Mouse (Mus musculus) forebrain, embryonic 12.5 days (tissue): ENCODE data around the gene Theg. TPM values are rescaled to one million over a fixed set of nuclear protein-coding genes. Genes with fewer than 3 reads are reported as not detected.

Experiments
- ATAC-seq: fragments of 200-750 bp; cut with Nextera tagmentation; 2 replicates; pipeline ENCODE4 v1.8.0; 2017; ENCODE audit warnings: moderate TSS enrichment; ENCODE audit not compliant: low FRiP score
- H3K27ac ChIP-seq: fragments of 300-500 bp; sonication (generic); 2 replicates; pipeline ENCODE4 v1.5.1; 2016; ENCODE audit warnings: mild to moderate bottlenecking
- H3K27me3 ChIP-seq: fragments of 300-500 bp; sonication (generic); 2 replicates; pipeline ENCODE4 v1.6.1; 2016; ENCODE audit warnings: mild to moderate bottlenecking
- H3K36me3 ChIP-seq: fragments of 300-500 bp; sonication (generic); replicated peaks from 2 replicates; pipeline ENCODE4 v1.6.1; 2016; ENCODE audit warnings: mild to moderate bottlenecking
- H3K4me1 ChIP-seq: fragments of 300-500 bp; sonication (generic); 2 replicates; pipeline ENCODE4 v1.6.1; 2016
- H3K4me2 ChIP-seq: fragments of 300-500 bp; sonication (generic); 2 replicates; pipeline ENCODE4 v1.6.1; 2016; ENCODE audit warnings: mild to moderate bottlenecking, moderate library complexity
- H3K4me3 ChIP-seq: fragments of 300-500 bp; sonication (generic); replicated peaks from 2 replicates; pipeline ENCODE4 v1.5.1; 2016; ENCODE audit warnings: mild to moderate bottlenecking
- H3K9ac ChIP-seq: fragments of 300-500 bp; sonication (generic); 2 replicates; pipeline ENCODE4 v1.6.1; 2016; ENCODE audit warnings: mild to moderate bottlenecking
- H3K9me3 ChIP-seq: fragments of 300-500 bp; sonication (generic); 2 replicates; pipeline ENCODE4 v1.6.1; 2016
- WGBS: fragments of 180-500 bp; shearing (Covaris S2); methylation state at CpG from one replicate; pipeline ENCODE4 v1.1.7; 2016; 5-methylcytosine and 5-hydroxymethylcytosine counted together
- polyA plus RNA-seq: library from polyadenylated mRNA; unstranded; fragments of >200 nt; fragmentation: Nextera tagmentation; extraction: Ambion mirVana; gene quantifications from 2 replicates; pipeline ENCODE4 v1.2.1, GENCODE M21; 2016

The Theg gene
- polyA plus RNA-seq, 1 experiment from 2014 or later = not detected

DNA sequence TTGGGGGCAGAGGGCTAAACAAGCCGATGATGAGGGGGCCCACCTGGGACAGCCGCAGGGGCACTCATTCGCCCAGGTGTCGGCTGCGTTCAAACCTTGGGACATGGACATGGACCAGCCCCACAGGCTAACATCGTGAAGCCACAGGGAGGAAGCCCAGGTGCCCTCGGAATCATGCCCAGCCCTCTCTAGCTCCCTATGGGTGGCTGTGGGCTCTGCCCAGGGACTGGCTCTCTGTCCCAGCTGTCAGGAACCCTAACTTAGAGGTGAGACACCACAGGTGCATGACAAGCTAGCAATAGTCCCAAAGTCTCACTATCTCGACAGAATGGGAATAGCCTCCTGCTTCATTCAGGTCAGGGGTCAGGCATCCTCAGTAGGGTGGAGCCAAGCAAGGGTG is 34.6 kb downstream of the Theg start:
- no peaks in the 10 kb centered on the region for H3K27me3 ChIP-seq
- peaks cover 29% of the 10 kb centered on the region for H3K4me1 ChIP-seq
- no peak for ATAC-seq
- H3K9ac ChIP-seq = no peak overlapping the region
- no peaks in the 10 kb centered on the region for H3K9me3 ChIP-seq
- peaks cover 31% of the 10 kb centered on the region for H3K36me3 ChIP-seq
- 92% methylated on average over 8 of the region's 8 CpGs for WGBS
- H3K4me2 ChIP-seq = no peak overlapping the region
- no peak overlapping the region for H3K4me3 ChIP-seq
- no peak overlapping the region for H3K27ac ChIP-seq

DNA sequence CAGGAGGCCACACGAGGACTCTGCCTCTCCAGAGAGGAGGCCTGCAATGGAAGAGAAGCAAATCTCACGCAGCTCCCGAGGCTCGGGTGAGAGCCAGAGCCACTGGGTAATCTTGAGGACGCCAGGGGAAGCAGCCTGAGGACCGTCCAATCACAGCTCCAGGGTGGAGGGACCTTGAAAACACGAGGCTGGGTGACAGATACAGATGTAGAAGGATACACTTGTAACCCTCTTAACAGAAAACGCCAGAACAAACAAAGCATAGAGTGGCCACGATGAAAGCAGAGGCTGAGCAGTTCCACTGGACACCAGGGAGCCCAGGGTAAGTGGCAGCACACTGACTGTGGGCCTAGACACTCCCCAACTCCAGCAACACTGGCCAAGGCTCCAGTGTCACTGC is 36.8 kb downstream of the Theg start:
- Histone ChIP-seq H3K27me3 (no peaks in the 10 kb centered on the region), H3K36me3 (peaks cover 52% of the 10 kb centered on the region)
- 85% methylated on average over 9 of the region's 9 CpGs for WGBS

DNA sequence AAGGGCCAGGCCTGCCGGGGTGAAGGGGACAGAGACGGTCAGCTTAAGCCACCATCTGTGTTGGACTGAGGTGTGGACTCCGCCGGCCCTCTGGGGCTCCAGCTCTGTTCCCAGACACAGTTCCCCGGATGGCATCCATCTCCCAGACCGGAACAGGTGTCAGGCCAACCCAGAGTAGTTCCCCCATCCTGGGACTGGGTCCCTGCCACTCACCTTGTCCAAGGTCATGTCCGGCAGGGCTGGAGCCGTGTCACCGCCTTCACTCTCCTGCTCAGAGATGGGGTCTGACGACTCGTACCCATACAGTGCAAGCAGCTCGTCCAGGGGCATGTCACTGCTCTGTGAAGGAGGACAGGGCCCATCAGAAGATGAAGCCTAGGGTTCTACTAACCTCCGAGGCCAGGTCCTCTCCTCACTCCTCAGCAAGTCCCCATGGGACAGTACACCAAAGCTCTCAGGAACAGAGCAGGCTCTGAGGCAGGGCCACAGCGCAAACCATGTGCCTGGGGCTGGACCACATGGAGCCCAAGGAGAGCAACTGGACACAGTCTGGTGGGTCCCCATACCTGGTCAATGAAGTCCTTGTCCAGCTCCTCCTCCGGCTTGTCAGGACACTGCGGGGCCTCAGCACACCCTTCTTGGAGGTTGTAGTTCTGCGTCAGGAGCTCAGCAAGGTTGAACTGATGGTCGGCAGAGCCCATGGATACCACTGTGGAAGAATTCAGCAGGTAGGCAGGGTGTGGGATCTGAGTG is 38.0 kb downstream of the Theg start:
- 93% methylated on average over 18 of the region's 18 CpGs for WGBS
- no peak overlapping the region for H3K9ac ChIP-seq
- H3K9me3 ChIP-seq = no peaks in the 10 kb centered on the region
- H3K36me3 ChIP-seq = peaks cover 64% of the 10 kb centered on the region
- H3K27ac ChIP-seq = no peak overlapping the region
- no peaks in the 10 kb centered on the region for H3K27me3 ChIP-seq
- no peak overlapping the region for H3K4me2 ChIP-seq
- no peak for ATAC-seq
- peaks cover 21% of the 10 kb centered on the region for H3K4me1 ChIP-seq
- H3K4me3 ChIP-seq = no peak overlapping the region

More for the DNA sequence above, 36.8 kb downstream of the Theg start:
- Histone ChIP-seq H3K9ac (no peak overlapping the region), H3K4me3 (no peak overlapping the region), H3K9me3 (no peaks in the 10 kb centered on the region), H3K4me2 (no peak overlapping the region), H3K4me1 (peaks cover 27% of the 10 kb centered on the region), H3K27ac (no peak overlapping the region)
- ATAC-seq = no peak

DNA sequence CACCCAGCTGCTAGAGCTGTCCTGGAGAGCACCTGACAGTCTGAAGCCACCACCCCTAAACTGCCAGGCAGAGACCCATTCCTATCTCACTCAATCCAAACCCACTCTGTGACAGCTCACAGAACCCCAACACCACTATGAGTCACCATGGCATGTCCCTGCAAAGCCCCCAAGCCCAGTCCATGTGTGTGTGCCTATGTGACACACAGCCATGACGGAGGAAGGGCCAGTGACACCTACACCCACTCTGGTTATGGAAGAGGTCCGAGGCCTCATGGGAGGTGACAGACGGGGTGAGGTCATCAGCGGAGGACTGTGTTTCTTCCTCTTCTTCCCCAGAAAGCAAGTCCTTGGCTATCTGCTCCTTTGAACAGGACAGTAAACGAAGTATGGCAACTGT is 38.6 kb downstream of the Theg start:
- Histone ChIP-seq H3K27ac (no peak overlapping the region), H3K4me3 (no peak overlapping the region), H3K27me3 (no peaks in the 10 kb centered on the region), H3K9me3 (no peaks in the 10 kb centered on the region), H3K4me2 (no peak overlapping the region), H3K36me3 (peaks cover 70% of the 10 kb centered on the region), H3K4me1 (peaks cover 15% of the 10 kb centered on the region), H3K9ac (no peak overlapping the region)
- ATAC-seq = no peak
- WGBS = 90% methylated on average over 5 of the region's 5 CpGs

DNA sequence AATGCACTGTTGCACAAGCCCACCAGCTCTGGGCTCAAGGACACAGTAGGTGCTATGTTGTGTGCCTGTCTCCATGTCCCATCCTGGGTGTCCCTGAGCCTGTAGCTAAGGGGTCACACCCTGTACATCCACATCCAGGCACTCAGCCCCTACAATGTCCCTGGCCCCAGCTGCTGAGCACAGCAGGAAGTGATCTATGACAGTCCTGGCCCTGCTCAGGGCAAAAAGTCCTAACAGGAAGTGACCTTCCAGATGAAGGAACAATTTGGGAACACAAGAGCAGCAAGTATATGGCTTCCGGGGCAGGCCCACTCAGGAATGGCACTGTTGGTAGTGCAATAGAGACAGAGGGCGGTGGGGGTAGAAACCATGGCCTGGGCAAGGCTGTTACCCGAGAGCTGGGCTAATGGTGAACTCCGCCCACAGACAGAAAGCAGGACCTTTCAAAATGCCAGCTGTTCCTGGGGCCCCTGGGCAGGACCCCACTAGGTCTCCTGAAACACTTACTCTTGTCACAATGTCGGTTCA is 39.9 kb downstream of the Theg start:
- WGBS = 84% methylated on average over 5 of the region's 5 CpGs

DNA sequence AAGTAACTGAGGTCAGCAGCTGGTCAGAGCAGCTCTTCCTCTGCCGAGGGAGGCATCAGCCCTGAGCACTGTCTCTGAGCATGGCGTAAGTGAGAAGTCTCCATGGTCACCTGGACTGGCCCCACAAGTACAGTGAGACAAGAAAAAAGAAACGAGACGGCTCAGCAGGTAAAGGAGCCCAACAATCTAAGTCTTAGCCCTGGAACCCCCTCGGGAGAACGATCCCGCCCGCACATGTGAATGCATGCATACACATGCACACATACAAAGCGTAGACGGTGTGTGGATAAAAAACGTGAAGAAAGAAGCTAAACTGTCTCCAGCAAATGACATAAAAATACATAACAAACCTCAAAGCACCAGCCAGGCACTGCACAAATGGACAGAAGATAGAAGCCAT is 40.6 kb downstream of the Theg start:
- WGBS = 92% methylated on average over 11 of the region's 11 CpGs
- ATAC-seq = no peak
- H3K27ac ChIP-seq = no peak overlapping the region
- H3K27me3 ChIP-seq = no peaks in the 10 kb centered on the region
- no peak overlapping the region for H3K4me2 ChIP-seq
- no peak overlapping the region for H3K9ac ChIP-seq
- H3K4me3 ChIP-seq = no peak overlapping the region
- peaks cover 91% of the 10 kb centered on the region for H3K36me3 ChIP-seq
- no peaks in the 10 kb centered on the region for H3K4me1 ChIP-seq
- H3K9me3 ChIP-seq = no peaks in the 10 kb centered on the region

More for the DNA sequence above, 39.9 kb downstream of the Theg start:
- no peak for ATAC-seq
- H3K36me3 ChIP-seq = peaks cover 84% of the 10 kb centered on the region
- no peak overlapping the region for H3K4me2 ChIP-seq
- no peaks in the 10 kb centered on the region for H3K9me3 ChIP-seq
- H3K27me3 ChIP-seq = no peaks in the 10 kb centered on the region
- H3K9ac ChIP-seq = no peak overlapping the region
- 0 out of 2 replicates have a peak, but pooled peaks cover 1% of the 10 kb centered on the region for H3K4me1 ChIP-seq
- H3K4me3 ChIP-seq = no peak overlapping the region
- H3K27ac ChIP-seq = no peak overlapping the region

DNA sequence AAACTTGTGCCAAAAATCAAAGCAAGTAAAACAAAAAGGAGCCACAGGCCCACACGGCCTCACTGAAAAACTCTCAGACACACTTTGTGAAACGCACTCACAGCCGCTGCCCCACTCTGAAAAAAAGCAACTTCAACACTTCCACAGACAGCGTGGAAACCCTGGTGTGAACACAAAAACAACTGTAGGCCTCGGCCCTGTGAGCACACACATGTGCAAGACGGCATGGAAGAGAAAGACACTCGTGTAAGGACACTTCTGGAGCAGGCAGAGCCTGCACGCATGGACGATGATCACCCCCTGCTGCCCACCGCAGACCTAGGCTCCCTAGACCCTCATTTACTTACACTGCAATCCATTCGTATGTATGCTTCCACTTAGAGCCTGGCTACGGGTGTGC is 41.2 kb downstream of the Theg start:
- no peak overlapping the region for H3K9ac ChIP-seq
- H3K4me3 ChIP-seq = no peak overlapping the region
- H3K4me1 ChIP-seq = no peaks in the 10 kb centered on the region
- no peaks in the 10 kb centered on the region for H3K27me3 ChIP-seq
- H3K27ac ChIP-seq = no peak overlapping the region
- no peak overlapping the region for H3K4me2 ChIP-seq
- H3K36me3 ChIP-seq = peaks cover 97% of the 10 kb centered on the region
- ATAC-seq = no peak
- no peaks in the 10 kb centered on the region for H3K9me3 ChIP-seq
- 91% methylated on average over 12 of the region's 12 CpGs for WGBS

DNA sequence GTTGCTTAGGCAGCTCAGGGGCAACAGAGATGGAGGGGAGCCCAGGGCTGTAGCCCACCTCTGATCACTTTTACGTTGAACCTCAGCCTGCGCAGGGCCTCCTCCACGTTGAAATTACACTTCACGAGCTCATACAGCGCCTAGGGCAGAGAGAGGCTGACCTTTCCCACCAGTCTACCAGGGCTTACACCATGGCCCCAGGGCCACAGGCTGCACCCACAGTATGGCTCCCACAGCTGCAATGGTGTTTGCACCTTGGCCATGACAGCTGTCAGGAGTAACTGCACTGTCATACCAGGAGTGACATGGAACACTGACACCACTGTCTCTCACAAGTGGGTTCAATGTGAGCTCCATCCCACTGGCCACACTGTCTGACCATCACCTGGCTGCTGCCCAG is 42.5 kb downstream of the Theg start:
- Histone ChIP-seq H3K9me3 (no peaks in the 10 kb centered on the region), H3K9ac (no peak overlapping the region), H3K4me2 (no peak overlapping the region), H3K4me3 (no peak overlapping the region), H3K36me3 (peaks cover 100% of the 10 kb centered on the region), H3K27ac (no peak overlapping the region), H3K4me1 (no peaks in the 10 kb centered on the region), H3K27me3 (no peaks in the 10 kb centered on the region)
- WGBS = 97% methylated on average over 5 of the region's 5 CpGs
- no peak for ATAC-seq

DNA sequence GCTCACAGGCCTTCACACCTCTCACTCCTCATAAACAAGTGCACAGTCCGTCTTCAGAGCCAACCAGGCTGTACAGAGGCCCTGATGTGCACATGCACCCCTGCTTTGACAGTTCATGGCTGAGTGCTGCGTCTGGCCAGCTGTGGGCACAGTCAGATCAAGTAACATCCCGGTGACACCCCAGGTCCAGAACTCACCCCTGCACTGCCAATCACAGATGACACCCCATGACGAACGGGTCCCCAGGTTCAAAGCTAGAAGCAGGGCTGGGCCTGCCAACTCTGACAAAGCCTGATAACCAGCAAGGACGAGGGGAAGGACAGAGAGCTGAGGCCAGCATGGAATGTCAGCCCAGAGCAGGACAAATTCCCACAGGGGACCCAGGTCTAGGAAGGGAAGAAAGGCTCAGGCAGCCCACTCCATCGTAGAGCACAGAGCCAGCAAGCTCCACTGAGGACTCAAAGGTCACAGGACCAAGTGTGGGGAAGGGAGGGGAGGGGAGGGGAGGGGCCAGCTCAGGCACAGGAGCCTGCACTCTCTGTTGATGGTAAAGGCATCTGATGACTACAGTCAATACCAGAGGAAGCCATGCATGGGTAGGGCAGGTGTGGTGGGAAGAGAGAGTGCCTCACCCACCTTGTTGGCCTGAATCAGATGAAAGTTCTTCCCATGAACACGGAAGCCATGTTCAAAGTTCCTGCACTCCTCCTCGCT is 43.1 kb downstream of the Theg start:
- H3K27me3 ChIP-seq = no peaks in the 10 kb centered on the region
- WGBS = 87% methylated on average over 9 of the region's 9 CpGs
- H3K4me1 ChIP-seq = no peaks in the 10 kb centered on the region
- H3K9ac ChIP-seq = no peak overlapping the region
- H3K27ac ChIP-seq = no peak overlapping the region
- H3K4me3 ChIP-seq = no peak overlapping the region
- no peak overlapping the region for H3K4me2 ChIP-seq
- no peaks in the 10 kb centered on the region for H3K9me3 ChIP-seq
- no peak for ATAC-seq
- H3K36me3 ChIP-seq = peaks cover 100% of the 10 kb centered on the region

DNA sequence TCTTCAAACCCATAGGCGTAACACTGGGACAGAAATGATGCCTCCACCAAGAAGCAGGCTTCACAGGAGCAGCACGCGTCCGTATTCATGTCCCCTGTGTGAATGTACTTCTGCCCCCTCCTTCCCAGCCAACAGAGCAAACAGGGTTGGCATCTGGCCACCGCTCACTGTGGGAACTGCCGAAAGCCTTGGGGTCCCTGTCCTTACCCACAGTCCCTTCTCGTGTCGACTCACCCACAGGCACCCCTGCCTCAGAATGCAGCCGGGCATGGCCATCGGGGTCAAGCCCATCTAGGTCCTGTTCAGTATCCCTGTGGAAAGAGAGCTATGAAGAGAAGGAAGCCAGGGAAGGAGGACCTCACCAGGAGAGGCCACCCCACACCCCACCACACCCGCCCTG is 45.0 kb downstream of the Theg start:
- Histone ChIP-seq H3K9ac (no peak overlapping the region), H3K9me3 (no peaks in the 10 kb centered on the region), H3K4me2 (no peak overlapping the region), H3K36me3 (peaks cover 93% of the 10 kb centered on the region), H3K27ac (no peak overlapping the region), H3K27me3 (no peaks in the 10 kb centered on the region), H3K4me3 (no peak overlapping the region), H3K4me1 (no peaks in the 10 kb centered on the region)
- WGBS = 92% methylated on average over 11 of the region's 11 CpGs
- ATAC-seq = no peak

DNA sequence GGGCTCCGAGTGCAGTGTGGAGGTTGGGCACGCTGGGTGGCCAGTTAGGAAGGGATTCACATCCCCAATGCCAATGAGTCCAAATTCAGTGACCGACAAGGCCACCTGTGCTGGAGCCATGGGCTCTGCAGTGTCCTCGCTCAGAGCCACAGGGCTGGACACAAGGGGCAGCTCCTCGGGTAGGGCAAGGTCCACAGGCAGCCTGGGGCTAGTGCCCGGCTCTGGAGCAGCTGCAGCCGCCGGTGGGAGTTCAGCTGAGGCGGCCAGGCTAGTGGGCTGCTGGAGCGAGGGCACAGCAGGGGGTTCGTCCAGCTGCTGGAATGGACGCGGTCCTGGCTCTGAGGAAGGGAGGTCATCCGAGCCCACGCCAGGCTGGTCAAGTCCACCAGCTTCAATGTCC is 45.6 kb downstream of the Theg start:
- Histone ChIP-seq H3K27me3 (no peaks in the 10 kb centered on the region), H3K4me3 (no peak overlapping the region), H3K9me3 (no peaks in the 10 kb centered on the region), H3K36me3 (peaks cover 87% of the 10 kb centered on the region), H3K9ac (no peak overlapping the region), H3K4me2 (no peak overlapping the region), H3K4me1 (no peaks in the 10 kb centered on the region), H3K27ac (no peak overlapping the region)
- WGBS = 88% methylated on average over 15 of the region's 15 CpGs
- ATAC-seq = no peak

DNA sequence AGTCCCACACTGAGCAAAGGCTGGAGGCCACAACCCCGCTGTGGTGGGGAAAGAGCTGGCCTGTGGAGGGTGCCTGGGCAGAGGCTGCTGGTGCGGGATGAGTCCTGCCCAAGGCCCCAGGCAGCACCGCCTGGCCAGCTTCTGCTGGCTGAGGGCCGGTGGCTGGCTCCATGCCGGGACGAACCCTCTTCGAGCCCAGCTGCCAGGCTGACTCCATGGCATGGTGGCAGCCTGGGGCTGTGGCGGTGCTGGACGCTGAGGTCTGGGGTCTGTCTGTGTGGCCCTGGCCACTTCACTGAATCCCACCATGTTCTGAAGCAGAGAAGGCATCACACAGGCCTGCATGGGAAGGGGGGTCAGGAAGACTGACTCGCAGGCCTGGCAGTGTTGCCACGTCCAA is 46.4 kb downstream of the Theg start:
- Histone ChIP-seq H3K36me3 (peaks cover 79% of the 10 kb centered on the region), H3K4me2 (no peak overlapping the region), H3K9me3 (no peaks in the 10 kb centered on the region), H3K4me1 (no peaks in the 10 kb centered on the region), H3K4me3 (no peak overlapping the region), H3K9ac (no peak overlapping the region), H3K27me3 (0 out of 2 replicates have a peak, but pooled peaks cover 3% of the 10 kb centered on the region), H3K27ac (no peak overlapping the region)
- WGBS = 93% methylated on average over 11 of the region's 11 CpGs
- ATAC-seq = no peak
